ENCODE assay signal across 9 mouse cellular contexts in genomic region chr11:106572958-106573357, GRCm38 (mm10). TPM values are rescaled to one million over a fixed set of nuclear protein-coding genes. Genes with fewer than 3 reads are reported as not detected.
A peak's percentile ranks its signal among the peaks of the same experiment; 100 is the strongest.
DNase-seq lines count a peak whose midpoint lies in the region; ATAC-seq and TF ChIP-seq lines count a peak whose summit lies in the region.
"Had no signal": no experiment of that assay in that cellular context is flagged by ENCODE, and none has a peak within 500 bp of the region (broad histone marks: within the 10 kb centered on the region; RNA-seq: fewer than 3 reads in every experiment).

No protein-coding gene starts in this region.

- H3K27ac ChIP-seq in kidney, embryonic 16.5 days (ENCODE audit: low read length): 0 out of 2 replicates have a peak overlapping the region, but pooled peaks have one; percentile 29
- peak overlapping the region; percentile 94 for H3K27ac ChIP-seq in ES-E14 (ENCODE audit: insufficient read depth, low read depth, low read length, poor library complexity, severe bottlenecking)
- H3K27ac ChIP-seq in embryonic facial prominence, embryonic 15.5 days (replicated peaks): 0 out of 2 replicates have a peak overlapping the region, but pooled peaks have one; percentile 51
- H3K27ac ChIP-seq in lung, embryonic 16.5 days (ENCODE audit: low read length): peak overlapping the region; percentile 77

- 36% methylated on average over 9 of the region's 9 CpGs for WGBS in kidney, embryonic 16.5 days
- 60% methylated on average over 9 of the region's 9 CpGs for WGBS in embryonic facial prominence, embryonic 15.5 days
- 23% methylated on average over 9 of the region's 9 CpGs for WGBS in lung, embryonic 16.5 days

- no peaks in the 10 kb centered on the region for H3K27me3 ChIP-seq in kidney, embryonic 16.5 days (ENCODE audit: insufficient read depth, low read length)
- H3K27me3 ChIP-seq in embryonic facial prominence, embryonic 15.5 days: no peaks in the 10 kb centered on the region
- H3K27me3 ChIP-seq in lung, embryonic 16.5 days (ENCODE audit: control insufficient read depth, insufficient read depth, low read depth, low read length): no peaks in the 10 kb centered on the region

- no peak overlapping the region for H3K4me2 ChIP-seq in kidney, embryonic 16.5 days (replicated peaks; ENCODE audit: low read depth, low read length)
- H3K4me2 ChIP-seq in embryonic facial prominence, embryonic 15.5 days (replicated peaks): no peak overlapping the region
- H3K4me2 ChIP-seq in lung, embryonic 16.5 days (ENCODE audit: low read depth, low read length): peak overlapping the region; percentile 42

- DNase-seq in kidney, adult 9 months: no peak
- no peak for DNase-seq in ES-E14 (ENCODE audit: low read depth, low spot score)
- DNase-seq in cerebellum, adult 11 months: no peak
- DNase-seq in spleen, adult 18-20 months: no peak
- DNase-seq: gastrocnemius, postnatal 14 days; thymus, postnatal 25 days had no signal

- H3K4me1 ChIP-seq in kidney, embryonic 16.5 days (ENCODE audit: insufficient read depth, low read length): peaks cover 27% of the 10 kb centered on the region
- peaks cover 18 to 53% of the 10 kb centered on the region in 2 experiments for H3K4me1 ChIP-seq in ES-E14 (ENCODE audit: control insufficient read depth in 2 of 2, insufficient read depth in 2 of 2, low read length in 2 of 2, poor library complexity in 1 of 2)
- H3K4me1 ChIP-seq in embryonic facial prominence, embryonic 15.5 days: peaks cover 37% of the 10 kb centered on the region
- peaks cover 29% of the 10 kb centered on the region for H3K4me1 ChIP-seq in lung, embryonic 16.5 days (replicated peaks; ENCODE audit: control insufficient read depth, insufficient read depth, low read length)

- no peak overlapping the region for H3K4me3 ChIP-seq in kidney, embryonic 16.5 days (ENCODE audit: low read length)
- H3K4me3 ChIP-seq in ES-E14 (ENCODE audit: insufficient read depth in 1 of 2, low read depth in 1 of 2, low read length in 2 of 2, poor library complexity in 1 of 2, severe bottlenecking in 1 of 2): no peak overlapping the region
- no peak overlapping the region for H3K4me3 ChIP-seq in embryonic facial prominence, embryonic 15.5 days (replicated peaks)
- no peak overlapping the region for H3K4me3 ChIP-seq in lung, embryonic 16.5 days (ENCODE audit: low read length)

- in situ Hi-C loops in ES-E14 (cut with MboI; ENCODE audit: low sequenced_read_pairs in 2 of 2, unreplicated experiment in 2 of 2): no loop called here

- H3K9ac ChIP-seq in kidney, embryonic 16.5 days (replicated peaks; ENCODE audit: low read length): peak overlapping the region; percentile 59
- peak overlapping the region; percentile 18; the same call in 1 of the 2 replicates for H3K9ac ChIP-seq in ES-E14 (ENCODE audit: insufficient read depth, low read depth, low read length, poor library complexity, severe bottlenecking)
- no peak overlapping the region for H3K9ac ChIP-seq in embryonic facial prominence, embryonic 15.5 days
- peak overlapping the region; percentile 42 for H3K9ac ChIP-seq in lung, embryonic 16.5 days (ENCODE audit: low read length)

- no peak for ATAC-seq in kidney, embryonic 16.5 days (ENCODE audit: low FRiP score, low TSS enrichment)
- no peak for ATAC-seq in embryonic facial prominence, embryonic 15.5 days (ENCODE audit: insufficient number of reproducible peaks, low FRiP score, low TSS enrichment, low read depth)
- peak; percentile 62 for ATAC-seq in lung, embryonic 16.5 days (ENCODE audit: low read depth)

- H3K9me3 ChIP-seq in kidney, embryonic 16.5 days (ENCODE audit: low read length): no peaks in the 10 kb centered on the region
- H3K9me3 ChIP-seq in ES-E14 (ENCODE audit: control insufficient read depth, insufficient read depth, low read depth, low read length): no peaks in the 10 kb centered on the region
- H3K9me3 ChIP-seq in embryonic facial prominence, embryonic 15.5 days (replicated peaks): no peaks in the 10 kb centered on the region
- no peaks in the 10 kb centered on the region for H3K9me3 ChIP-seq in lung, embryonic 16.5 days (ENCODE audit: control insufficient read depth, low read length)

- H3K36me3 ChIP-seq in kidney, embryonic 16.5 days (ENCODE audit: insufficient read depth, low read length): no peaks in the 10 kb centered on the region
- H3K36me3 ChIP-seq in ES-E14 (ENCODE audit: control insufficient read depth, insufficient read depth, low read length, poor library complexity, severe bottlenecking): peaks cover 1% of the 10 kb centered on the region; the same call in 1 of the 2 replicates
- H3K36me3 ChIP-seq in embryonic facial prominence, embryonic 15.5 days: peaks cover 1% of the 10 kb centered on the region; the same call in 1 of the 2 replicates
- H3K36me3 ChIP-seq in lung, embryonic 16.5 days (ENCODE audit: control insufficient read depth, insufficient read depth, low read length): no peaks in the 10 kb centered on the region

TF ChIP-seq in ES-E14, 5 proteins besides CTCF, POLR2A, EP300 and RAD21:
- TF ChIP-seq ZC3H11A (IDR thresholded peaks at IDR 0.05; ENCODE audit: borderline replicate concordance, low read depth, low read length) (no peak), HCFC1 (IDR thresholded peaks at IDR 0.05; ENCODE audit: borderline replicate concordance, insufficient read depth, low read length) (no peak), ZNF384 (IDR thresholded peaks at IDR 0.05; ENCODE audit: low read depth, low read length) (no peak), CHD2 (IDR thresholded peaks at IDR 0.05; ENCODE audit: low read depth, low read length) (no peak)

RNA-seq across cellular contexts. Expression of gene Tex2, which starts 40.3 kb away (rescaled TPM):
- 9.6 and 10.3 TPM in 2 replicates for polyA plus RNA-seq in kidney, embryonic 16.5 days (2015; fragmentation: Nextera tagmentation; extraction: Ambion mirVana)
- total RNA-seq in ES-E14 (2012; rRNA removed): 33.6 and 34.4 TPM in 2 replicates
- 11.7 and 11.9 TPM in 2 replicates for polyA plus RNA-seq in embryonic facial prominence, embryonic 15.5 days (2015; fragmentation: Nextera tagmentation; extraction: Ambion mirVana)
- 10.4 and 11.5 TPM in 2 replicates for polyA plus RNA-seq in lung, embryonic 16.5 days (2015; fragmentation: Nextera tagmentation; extraction: Ambion mirVana)

Comparison
In these comparisons a context has a peak if more than half of its experiments do, and no peak if none do; other contexts are left out.
1. H3K27ac ChIP-seq: peak in every context shown above with its lines; median percentile 94 in ES-E14; 77 in lung, embryonic 16.5 days; 51 in embryonic facial prominence, embryonic 15.5 days; 29 in kidney, embryonic 16.5 days.